Mouse (Mus musculus): Measurements from ENCODE around the gene Gm4491.

The Gm4491 gene

GRCm38 (mm10) chr14:57115823-57116544 is at the start of gene Gm4491:
Gm4491 (minus strand) TSS chr14:57115883.
- peak; percentile 45 for DNase-seq

GRCm38 (mm10) chr14:57161833-57162232 is 46.1 kb upstream of the Gm4491 start:
- peak; percentile 1 for DNase-seq

DNA sequence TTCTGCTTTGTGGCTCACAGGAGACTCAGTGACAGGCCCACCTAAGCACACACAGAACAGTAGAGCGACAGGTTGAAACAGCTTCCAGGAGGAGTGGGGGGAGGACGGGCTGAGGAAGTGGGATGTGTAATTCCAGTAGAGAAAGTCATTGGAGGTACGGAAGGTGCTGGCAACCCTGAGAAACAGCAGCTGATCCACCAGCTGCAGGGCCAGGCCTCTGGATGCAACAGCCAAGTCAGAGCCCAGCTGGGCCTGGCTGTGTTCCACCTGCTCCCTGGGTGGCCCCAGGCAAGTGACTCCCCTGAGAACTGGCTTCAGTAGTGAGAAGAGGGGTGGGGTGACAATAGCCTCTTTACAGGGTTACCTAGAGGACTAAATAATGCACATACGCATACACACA is 45.5 kb upstream of the Gm4491 start:
- peak; percentile 1 for DNase-seq

DNA sequence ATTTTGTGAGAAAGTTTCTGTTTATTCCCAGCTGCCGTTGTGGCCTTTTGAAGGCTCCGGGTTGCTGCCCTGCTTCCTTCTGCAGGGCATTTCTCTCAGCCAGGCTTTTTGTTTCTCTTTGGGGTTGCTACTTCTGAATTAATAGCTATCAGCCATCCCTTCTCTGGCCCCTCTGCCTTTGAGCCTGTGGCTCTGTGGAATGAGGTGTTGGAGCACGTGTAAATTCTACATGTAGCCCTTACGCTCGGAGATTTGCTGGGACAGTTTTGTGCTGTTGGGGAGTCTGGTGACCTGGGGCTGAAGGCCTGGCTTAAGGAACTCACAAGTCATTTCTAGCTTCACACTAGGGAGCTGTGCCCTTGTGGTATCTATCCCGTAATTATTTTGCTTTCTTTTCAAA is 39.2 kb upstream of the Gm4491 start:
- no peak for DNase-seq

GRCm38 (mm10) chr14:57145741-57146140 is 30.1 kb upstream of the Gm4491 start:
- DNase-seq, result no peak

- DNase-seq, result no peak
Observed at GRCm38 (mm10) chr14:57135265-57135664, 19.6 kb upstream of the Gm4491 start.

- DNase-seq, result no peak
Observed at GRCm38 (mm10) chr14:57133161-57133661, 17.5 kb upstream of the Gm4491 start, which contains the start of gene Gjb6. Gjb6 (minus strand) TSS chr14:57133611.

DNA sequence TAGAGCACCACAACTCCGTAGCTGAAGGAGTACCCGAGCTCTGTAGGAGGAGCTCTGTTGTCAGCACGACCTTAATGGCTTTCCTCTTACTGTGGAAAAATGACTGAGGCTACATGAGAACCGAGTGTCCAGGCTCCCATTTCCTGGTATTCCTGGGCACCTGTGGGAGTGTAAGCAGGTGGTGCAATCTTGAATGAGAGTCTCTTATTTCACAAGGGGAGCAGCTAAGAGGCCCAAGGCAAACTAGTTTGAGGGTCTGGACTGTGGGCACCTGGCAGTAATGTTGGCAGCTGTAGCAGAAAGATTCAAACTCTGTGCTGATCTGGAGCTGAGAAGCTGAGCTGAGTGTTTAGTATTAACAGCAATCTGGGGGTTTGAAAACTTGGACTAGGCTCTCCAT is 11.7 kb upstream of the Gm4491 start:
- no peak for DNase-seq

- DNase-seq, result no peak
Observed at GRCm38 (mm10) chr14:57122295-57122694, 6.6 kb upstream of the Gm4491 start.

GRCm38 (mm10) chr14:57109194-57109593 is 6.5 kb downstream of the Gm4491 start:
- peak; percentile 22 for DNase-seq

DNA sequence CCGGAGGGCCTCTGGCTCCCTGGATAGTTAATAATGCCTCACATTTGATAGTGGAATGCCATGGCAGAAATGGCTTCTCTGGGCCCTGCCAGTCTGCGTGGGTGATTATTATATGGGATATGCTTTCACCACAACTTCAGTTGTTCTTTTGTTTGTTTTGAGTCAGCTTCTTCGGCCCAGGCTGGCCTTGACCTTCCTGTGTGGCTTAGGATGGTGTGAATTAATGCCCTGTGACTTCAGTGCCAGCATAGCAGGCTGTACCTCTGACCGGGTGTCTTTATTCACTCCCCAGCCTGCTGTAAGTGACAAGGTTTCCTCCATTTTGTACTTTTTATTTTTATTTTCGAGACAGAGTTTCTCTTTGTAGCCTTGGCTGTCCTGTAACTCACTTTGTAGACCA is 7.8 kb downstream of the Gm4491 start:
- DNase-seq, result no peak

- DNase-seq, result no peak
Observed at GRCm38 (mm10) chr14:57107091-57107490, 8.6 kb downstream of the Gm4491 start.

GRCm38 (mm10) chr14:57105721-57106120 is 10.0 kb downstream of the Gm4491 start:
- DNase-seq, result no peak

DNA sequence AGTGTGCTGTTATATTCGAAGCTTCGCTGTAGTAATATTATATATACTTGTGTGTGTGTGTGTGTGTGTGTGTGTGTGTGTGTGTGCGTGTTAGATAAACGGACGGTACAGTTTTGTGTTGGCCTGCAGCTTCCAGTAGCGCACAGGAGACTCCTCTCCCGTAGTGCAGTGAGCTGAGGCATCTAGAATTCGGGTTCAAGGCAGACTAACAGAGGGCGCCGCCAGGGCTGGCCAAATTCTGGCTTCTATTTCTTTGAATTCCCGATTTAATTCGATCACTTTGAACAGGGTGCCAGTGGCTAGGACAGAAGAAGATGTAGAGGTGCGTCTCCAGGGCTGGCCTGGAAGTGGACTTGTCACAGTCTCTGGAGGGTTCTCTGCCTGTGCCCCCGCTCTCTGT is 10.6 kb downstream of the Gm4491 start:
- no peak for DNase-seq

DNA sequence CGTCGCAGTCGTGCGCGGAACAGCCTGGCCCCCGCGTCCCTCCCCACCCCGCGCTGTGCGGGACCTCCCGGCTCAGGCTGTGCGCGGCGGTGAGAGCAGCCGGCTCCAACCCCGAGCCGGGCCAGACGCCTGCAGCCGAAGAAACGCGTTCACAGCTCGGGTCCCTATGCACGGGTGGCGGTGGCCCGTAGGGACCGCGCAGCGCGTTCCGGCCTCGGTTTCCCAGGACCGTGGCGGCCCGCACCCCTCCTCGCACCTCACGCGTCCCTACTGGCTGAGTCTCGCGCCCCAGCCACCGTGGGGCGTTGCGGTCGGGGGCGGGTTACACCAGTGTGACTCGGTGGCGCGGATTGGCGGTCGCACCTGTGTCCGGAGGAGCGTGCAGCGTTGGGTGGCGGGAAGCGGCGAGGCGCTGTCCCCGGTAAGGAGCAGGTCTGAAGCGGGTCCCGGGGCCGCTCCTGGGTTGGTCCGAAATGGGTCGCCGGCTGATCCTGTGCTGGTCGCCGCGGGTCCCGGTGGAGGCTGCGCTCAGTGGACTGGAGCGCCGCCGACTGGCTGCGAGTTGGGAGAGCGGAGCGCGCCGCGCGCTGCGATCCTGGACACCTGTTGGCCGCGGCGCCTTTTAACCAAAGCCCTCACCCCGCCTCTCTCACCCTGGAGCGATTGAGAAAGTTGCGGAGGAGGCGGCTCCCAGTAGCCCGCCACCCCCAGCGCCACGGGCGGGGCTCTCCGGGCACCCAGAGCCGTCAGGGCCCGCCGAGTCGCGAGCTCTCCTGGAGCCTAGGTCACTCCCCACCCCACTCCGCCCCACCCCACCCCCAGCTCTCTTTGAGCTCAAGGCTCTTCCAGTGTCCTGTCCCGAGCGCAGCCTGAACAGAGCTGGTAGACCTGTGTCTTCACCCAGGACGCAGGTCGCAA is 11.3 kb downstream of the Gm4491 start, which contains the start of gene Gjb2:
Gene Gjb2, minus strand, starts transcription at position 597 of the 918 bp plus-strand sequence.
- DNase-seq, result no peak

DNA sequence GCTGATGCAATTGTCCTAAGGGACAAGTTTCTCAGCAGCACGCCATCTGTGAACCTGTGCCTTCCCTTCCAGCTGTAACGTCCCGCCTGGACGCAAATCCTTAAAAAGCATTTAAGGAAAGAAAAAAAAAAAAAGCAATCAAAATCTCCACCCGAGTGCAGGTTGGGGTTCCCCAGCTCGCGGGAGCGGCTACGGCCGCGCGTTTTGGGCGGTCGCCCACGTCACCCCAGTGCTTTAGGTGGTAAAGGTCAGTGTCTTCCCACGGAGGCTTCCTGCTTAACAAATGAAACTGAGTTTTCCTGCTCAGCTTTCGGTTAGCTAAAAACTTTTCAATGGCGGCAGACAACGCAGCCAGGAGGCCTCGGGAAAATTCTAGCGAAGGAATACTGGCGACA is 12.0 kb downstream of the Gm4491 start:
- no peak for DNase-seq

DNA sequence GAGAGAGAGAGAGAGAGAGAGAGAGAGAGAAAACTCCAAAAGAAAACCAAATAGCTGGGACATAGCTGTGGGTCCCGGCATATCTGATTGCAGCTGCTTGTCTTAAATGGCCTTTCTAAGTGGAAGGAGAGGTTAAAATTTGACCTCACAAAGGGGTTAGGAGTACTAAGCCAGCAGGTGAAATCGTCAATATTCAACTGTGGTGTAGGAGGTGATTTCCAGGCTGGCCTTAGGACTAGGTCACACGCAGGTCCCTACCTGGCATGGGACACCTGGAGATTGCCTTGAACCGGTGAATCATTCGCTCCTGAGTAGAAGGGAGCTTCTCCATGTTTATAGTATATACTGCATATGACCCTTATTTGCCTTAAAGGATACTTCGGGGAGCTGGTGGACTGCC is 12.6 kb downstream of the Gm4491 start:
- no peak for DNase-seq

DNA sequence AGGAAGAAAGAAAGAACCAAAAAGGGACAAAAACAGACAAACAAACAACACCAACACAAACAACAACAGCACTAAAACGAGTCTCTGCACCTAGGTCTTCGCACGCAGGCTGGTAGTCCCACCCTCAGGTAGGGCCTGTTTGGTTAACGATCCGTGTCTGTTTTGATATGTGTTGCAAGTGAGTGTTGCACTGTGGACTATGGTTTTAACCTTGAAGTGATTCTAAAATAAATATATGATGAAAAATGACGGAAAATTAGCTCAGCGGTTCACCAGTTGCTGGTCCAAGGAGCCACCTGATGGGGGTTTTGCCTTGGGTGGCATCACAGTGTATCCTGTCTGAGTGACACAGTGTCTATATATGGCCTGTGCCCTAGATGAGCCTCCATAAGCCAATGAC is 14.1 kb downstream of the Gm4491 start:
- DNase-seq, result no peak

DNA sequence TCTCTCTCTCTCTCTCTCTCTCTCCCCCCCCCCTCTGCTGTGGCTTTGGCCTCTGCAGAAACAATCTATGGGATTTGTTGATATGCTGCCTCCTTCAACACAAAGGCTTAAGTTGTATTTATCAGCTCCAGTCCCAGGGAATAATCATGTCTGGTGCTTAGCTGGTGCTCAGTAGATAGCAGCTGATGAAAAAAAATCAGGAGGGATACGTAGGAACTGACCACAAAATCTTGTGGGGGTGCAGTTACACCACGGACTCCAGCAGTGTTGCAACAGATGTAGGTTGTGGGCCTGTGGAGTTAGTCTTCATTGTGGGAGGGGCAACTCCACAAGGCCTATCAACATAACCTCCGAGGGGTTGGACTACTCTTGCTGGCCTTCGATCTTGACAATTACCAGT is 19.8 kb downstream of the Gm4491 start:
- no peak for DNase-seq

GRCm38 (mm10) chr14:57093029-57093428 is 22.7 kb downstream of the Gm4491 start:
- DNase-seq, result peak; percentile 21

- no peak for DNase-seq
Observed at GRCm38 (mm10) chr14:57090001-57090400, 25.7 kb downstream of the Gm4491 start.

GRCm38 (mm10) chr14:57089107-57089506 is 26.6 kb downstream of the Gm4491 start:
- no peak for DNase-seq

DNA sequence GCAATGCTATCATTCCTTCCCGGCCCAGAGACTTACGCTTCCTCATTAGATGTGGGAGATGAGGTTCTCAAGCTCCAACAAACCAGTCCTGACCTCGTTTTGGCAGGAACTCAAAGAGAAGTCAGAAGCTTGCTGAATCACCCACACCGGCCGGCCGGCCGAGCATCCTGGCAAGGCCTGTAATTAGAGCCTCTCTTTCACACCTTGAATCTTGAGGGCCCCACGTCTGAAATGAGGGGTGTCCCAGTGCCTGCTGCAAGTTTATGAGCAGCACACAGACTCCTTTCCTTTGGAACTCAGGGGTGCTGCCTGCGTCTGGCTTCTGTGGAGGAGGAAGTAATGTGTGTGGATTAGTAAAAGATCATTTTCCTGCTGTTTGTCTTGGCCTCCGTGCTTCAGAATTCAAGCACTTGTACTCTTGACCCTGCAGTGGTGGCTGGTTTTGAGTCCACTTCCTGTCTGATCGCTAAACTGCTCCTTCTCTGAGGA is 31.5 kb downstream of the Gm4491 start:
- DNase-seq, result no peak

GRCm38 (mm10) chr14:57082863-57083262 is 32.8 kb downstream of the Gm4491 start:
- no peak for DNase-seq

Measured in cerebellum, adult 9-10 months (tissue).